Mouse (Mus musculus) lung, postnatal 0 days (tissue): ENCODE data around the gene Lrmda. TPM values are rescaled to one million over a fixed set of nuclear protein-coding genes. Genes with fewer than 3 reads are reported as not detected.

ENCODE experiments used
- ATAC-seq: fragments of 200-750 bp; cut with Nextera tagmentation; 2 replicates; pipeline ENCODE4 v1.8.0; 2017; ENCODE audit warnings: moderate library complexity
- DNase-seq: peaks from one replicate; pipeline ENCODE4 v3.0.0-alpha.2; 2016; ENCODE audit warnings: low spot score
- H3K27ac ChIP-seq: fragments of 300-500 bp; sonication (generic); 2 replicates; pipeline ENCODE4 v1.5.1; 2014; ENCODE audit warnings: antibody characterized with exemption, mild to moderate bottlenecking, low read length, mixed read lengths
- H3K27me3 ChIP-seq: fragments of 300-500 bp; sonication (generic); replicated peaks from 2 replicates; pipeline ENCODE4 v1.6.1; 2014; ENCODE audit warnings: low read length, mixed read lengths; ENCODE audit not compliant: insufficient read depth
- H3K36me3 ChIP-seq: fragments of 300-500 bp; sonication (generic); 2 replicates; pipeline ENCODE4 v1.6.1; 2014; ENCODE audit warnings: low read length, mixed read lengths; ENCODE audit not compliant: insufficient read depth
- H3K4me1 ChIP-seq: fragments of 300-500 bp; sonication (generic); 2 replicates; pipeline ENCODE4 v1.6.1; 2014; ENCODE audit warnings: antibody characterized with exemption, low read depth, low read length, mixed read lengths; ENCODE audit not compliant: insufficient read depth
- H3K4me2 ChIP-seq: fragments of 300-500 bp; sonication (generic); replicated peaks from 2 replicates; pipeline ENCODE4 v1.6.1; 2014; ENCODE audit warnings: low read depth, mild to moderate bottlenecking, low read length, moderate library complexity, mixed read lengths
- H3K4me3 ChIP-seq: fragments of 300-500 bp; sonication (generic); 2 replicates; pipeline ENCODE4 v1.5.1; 2014; ENCODE audit warnings: low read depth, low read length
- H3K9ac ChIP-seq: fragments of 300-500 bp; sonication (generic); replicated peaks from 2 replicates; pipeline ENCODE4 v1.6.1; 2014; ENCODE audit warnings: low read depth, mild to moderate bottlenecking
- H3K9me3 ChIP-seq: fragments of 300-500 bp; sonication (generic); 2 replicates; pipeline ENCODE4 v1.6.1; 2016; ENCODE audit warnings: low read length, mixed read lengths
- CTCF ChIP-seq: IDR thresholded peaks from 2 replicates; pipeline ENCODE4 v1.5.1; 2016; ENCODE audit warnings: antibody characterized with exemption, mild to moderate bottlenecking
- EP300 ChIP-seq: IDR thresholded peaks from 2 replicates; pipeline ENCODE4 v1.6.1; 2016; ENCODE audit warnings: antibody characterized with exemption, mild to moderate bottlenecking, control low read depth
- WGBS: fragments of 180-500 bp; shearing (Covaris S2); extraction: QIAGEN DNeasy Blood & Tissue Kit; methylation state at CpG from one replicate; pipeline ENCODE4 v1.1.7; 2014; 5-methylcytosine and 5-hydroxymethylcytosine counted together
- polyA plus RNA-seq: library from polyadenylated mRNA; unstranded; fragments of >200 nt; fragmentation: Nextera tagmentation; extraction: Ambion mirVana; gene quantifications from 2 replicates; pipeline ENCODE4 v1.2.1, GENCODE M21; 2015

Gene Lrmda
- polyA plus RNA-seq, 1 experiment from 2014 or later: 0.86 TPM

- 72% methylated on average over 2 of the region's 2 CpGs for WGBS
- Histone ChIP-seq H3K27me3 (no peaks in the 10 kb centered on the region), H3K4me2 (no peak overlapping the region), H3K9ac (no peak overlapping the region), H3K4me3 (no peak overlapping the region), H3K4me1 (no peaks in the 10 kb centered on the region), H3K27ac (no peak overlapping the region), H3K9me3 (no peaks in the 10 kb centered on the region), H3K36me3 (no peaks in the 10 kb centered on the region)
- ATAC-seq: no peak
- TF ChIP-seq EP300: no peak
- no peak for TF ChIP-seq CTCF
- DNase-seq: no peak
These were observed 903.7 kb downstream of the Lrmda start for GRCm38 (mm10) chr14:22923251-22923650.

- Histone ChIP-seq H3K27ac (no peak overlapping the region), H3K9me3 (no peaks in the 10 kb centered on the region), H3K9ac (no peak overlapping the region), H3K27me3 (no peaks in the 10 kb centered on the region), H3K4me3 (no peak overlapping the region), H3K4me1 (no peaks in the 10 kb centered on the region), H3K36me3 (no peaks in the 10 kb centered on the region), H3K4me2 (no peak overlapping the region)
- DNase-seq (no peak), ATAC-seq (no peak)
- WGBS: 95% methylated on average over 2 of the region's 2 CpGs
- TF ChIP-seq CTCF (no peak), EP300 (no peak)
These were observed 908.8 kb downstream of the Lrmda start for GRCm38 (mm10) chr14:22928263-22928662.

GRCm38 (mm10) chr14:22928683-22929082 lies 909.2 kb downstream of the Lrmda start:
- H3K4me1 ChIP-seq: no peaks in the 10 kb centered on the region
- TF ChIP-seq CTCF: no peak
- TF ChIP-seq EP300: no peak
- no peak for DNase-seq
- WGBS: 85% methylated on average over 1 of the region's 1 CpGs
- ATAC-seq: no peak
- no peak overlapping the region for H3K4me3 ChIP-seq
- no peaks in the 10 kb centered on the region for H3K9me3 ChIP-seq
- H3K9ac ChIP-seq: no peak overlapping the region
- H3K27me3 ChIP-seq: no peaks in the 10 kb centered on the region
- H3K36me3 ChIP-seq: no peaks in the 10 kb centered on the region
- H3K4me2 ChIP-seq: no peak overlapping the region
- no peak overlapping the region for H3K27ac ChIP-seq

GRCm38 (mm10) chr14:22929585-22929984 lies 910.1 kb downstream of the Lrmda start:
- no peak overlapping the region for H3K9ac ChIP-seq
- no peak overlapping the region for H3K4me3 ChIP-seq
- H3K27ac ChIP-seq: no peak overlapping the region
- H3K9me3 ChIP-seq: no peaks in the 10 kb centered on the region
- H3K4me1 ChIP-seq: no peaks in the 10 kb centered on the region
- no peak for TF ChIP-seq CTCF
- peak; percentile 89 for TF ChIP-seq EP300
- DNase-seq: peak; percentile 96
- no peaks in the 10 kb centered on the region for H3K36me3 ChIP-seq
- no peak overlapping the region for H3K4me2 ChIP-seq
- ATAC-seq: peak; percentile 99
- WGBS: 53% methylated on average over 2 of the region's 2 CpGs
- H3K27me3 ChIP-seq: no peaks in the 10 kb centered on the region

- Histone ChIP-seq H3K27me3 (no peaks in the 10 kb centered on the region), H3K4me2 (no peak overlapping the region)
- ATAC-seq: no peak
These were observed 911.1 kb downstream of the Lrmda start for GRCm38 (mm10) chr14:22930488-22931046.

GRCm38 (mm10) chr14:22931114-22931822 lies 911.8 kb downstream of the Lrmda start:
- TF ChIP-seq EP300 (no peak), CTCF (0 out of 2 replicates have a peak, but pooled peaks have one; percentile 10)
- Histone ChIP-seq H3K4me2 (no peak overlapping the region), H3K27ac (no peak overlapping the region), H3K9me3 (no peaks in the 10 kb centered on the region), H3K4me3 (no peak overlapping the region), H3K27me3 (no peaks in the 10 kb centered on the region), H3K4me1 (no peaks in the 10 kb centered on the region), H3K36me3 (no peaks in the 10 kb centered on the region), H3K9ac (no peak overlapping the region)
- peak; percentile 41 for DNase-seq
- ATAC-seq: no peak
- WGBS: 62% methylated on average over 4 of the region's 4 CpGs

More at GRCm38 (mm10) chr14:22930488-22931046, 911.1 kb downstream of the Lrmda start:
- TF ChIP-seq CTCF (no peak), EP300 (no peak)
- no peak overlapping the region for H3K27ac ChIP-seq
- no peaks in the 10 kb centered on the region for H3K4me1 ChIP-seq
- DNase-seq: no peak
- H3K4me3 ChIP-seq: no peak overlapping the region
- 87% methylated on average over 9 of the region's 9 CpGs for WGBS
- H3K9ac ChIP-seq: no peak overlapping the region
- no peaks in the 10 kb centered on the region for H3K36me3 ChIP-seq
- no peaks in the 10 kb centered on the region for H3K9me3 ChIP-seq
